Mouse (Mus musculus) G1E (cell line): ENCODE results near the gene Dirc2. TPM values are rescaled to one million over a fixed set of nuclear protein-coding genes. Genes with fewer than 3 reads are reported as not detected.
A peak's percentile ranks its signal among the peaks of the same experiment; 100 is the strongest.

Experiments
- ATAC-seq: 2 replicates; pipeline ENCODE4 v1.8.0; 2016; ENCODE audit warnings: mild to moderate bottlenecking; ENCODE audit not compliant: insufficient number of reproducible peaks, poor library complexity, low FRiP score, severe bottlenecking; ENCODE audit errors: extremely low read depth
- DNase-seq: peaks from one replicate; pipeline ENCODE4 v3.0.0; 2012; ENCODE audit warnings: low spot score
- H3K27me3 ChIP-seq: 2 replicates; pipeline ENCODE4 v1.6.1; 2012; ENCODE audit warnings: mild to moderate bottlenecking, low read length, inconsistent platforms; ENCODE audit not compliant: insufficient read depth
- H3K36me3 ChIP-seq: replicated peaks from 2 replicates; pipeline ENCODE3; 2012; ENCODE audit warnings: mild to moderate bottlenecking, inconsistent platforms
- H3K4me1 ChIP-seq: 2 replicates; pipeline ENCODE4 v1.6.1; 2012; ENCODE audit warnings: low read depth, low read length, inconsistent platforms, mixed read lengths; ENCODE audit not compliant: insufficient read depth
- H3K4me3 ChIP-seq: 2 replicates; pipeline ENCODE4 v1.5.1; 2012; ENCODE audit warnings: low read depth, mild to moderate bottlenecking, inconsistent platforms, low read length, moderate library complexity, mixed read lengths
- H3K9me3 ChIP-seq: replicated peaks from 2 replicates; pipeline ENCODE4 v1.6.1; 2012; ENCODE audit warnings: inconsistent platforms
- CTCF ChIP-seq: IDR thresholded peaks from 2 replicates; pipeline ENCODE4 v1.5.1; 2012; ENCODE audit warnings: low read depth, low read length, inconsistent platforms, mixed read lengths
- GATA1 ChIP-seq: IDR thresholded peaks from 2 replicates; pipeline ENCODE4 v1.6.1; 2012; ENCODE audit warnings: borderline replicate concordance, low read length, inconsistent platforms, mixed read lengths
- GATA2 ChIP-seq: IDR thresholded peaks from 2 replicates; pipeline ENCODE4 v1.6.1; 2012; ENCODE audit warnings: low read depth, low read length, inconsistent platforms, borderline replicate concordance
- POLR2AphosphoS5 ChIP-seq: IDR thresholded peaks from 2 replicates; pipeline ENCODE4 v1.6.1; 2012; ENCODE audit warnings: low read depth, low read length, inconsistent platforms; ENCODE audit not compliant: insufficient replicate concordance
- TAL1 ChIP-seq: conservative IDR thresholded peaks from 2 replicates; pipeline ENCODE4 v1.6.1; 2012; ENCODE audit warnings: low read depth, low read length, inconsistent platforms, mixed read lengths
- polyA plus RNA-seq: library from polyadenylated mRNA; stranded (reverse); fragments of >175 nt; gene quantifications from 2 replicates; pipeline ENCODE4 v1.2.3, GENCODE M21; 2012
- total RNA-seq, 2 experiments: library from RNA; stranded (forward) in 1 of 2; stranded (reverse) in 1 of 2; fragments of 200-1000 nt in 1 of 2; fragments of >200 nt in 1 of 2; fragmentation: Nextera tagmentation in 1 of 2; gene quantifications; 2 replicates each; pipeline ENCODE4 v1.2.3; 2014 to 2017

Gene Dirc2
- total and polyA plus RNA-seq, 3 experiments = 3.3 to 23.5 (median 14.2) TPM

GRCm38 (mm10) chr16:35759401-35759800, 9.8 kb downstream of the Dirc2 start:
- no peak for DNase-seq

DNA sequence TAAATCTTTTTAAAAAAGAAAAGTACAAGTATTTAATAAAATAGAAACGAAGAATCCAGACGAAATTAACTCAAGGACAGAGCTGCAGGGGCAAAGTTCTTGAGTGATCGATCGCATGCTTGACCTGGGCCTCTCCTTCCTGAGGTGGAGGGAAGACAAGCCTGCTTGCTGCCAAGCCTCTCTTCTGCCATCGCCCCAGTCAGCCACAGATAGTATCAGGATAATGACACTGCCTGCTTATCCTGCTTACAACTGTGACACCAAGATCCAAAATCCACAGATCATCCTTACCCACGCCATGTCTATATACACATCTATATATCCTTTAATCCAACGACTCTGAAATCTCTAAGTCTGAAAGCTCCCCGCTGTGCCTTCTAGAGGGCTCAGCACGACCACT, 12.5 kb downstream of the Dirc2 start:
- ATAC-seq (peak; percentile 61; the same call in 1 of the 2 replicates), DNase-seq (no peak)
- Histone ChIP-seq H3K36me3 (peaks cover 10% of the 10 kb centered on the region), H3K27me3 (no peaks in the 10 kb centered on the region), H3K9me3 (no peaks in the 10 kb centered on the region), H3K4me3 (peak overlapping the region; percentile 46; the same call in 1 of the 2 replicates), H3K4me1 (peaks cover 56% of the 10 kb centered on the region)
- TF ChIP-seq CTCF (no peak), GATA2 (no peak), GATA1 (no peak), POLR2AphosphoS5 (no peak), TAL1 (no peak)

More at GRCm38 (mm10) chr16:35759401-35759800, 9.8 kb downstream of the Dirc2 start:
- peaks cover 8% of the 10 kb centered on the region for H3K36me3 ChIP-seq
- TF ChIP-seq CTCF (no peak), GATA1 (no peak), TAL1 (no peak)
- H3K9me3 ChIP-seq = no peaks in the 10 kb centered on the region
- no peak for ATAC-seq
- H3K27me3 ChIP-seq = no peaks in the 10 kb centered on the region
- peaks cover 77% of the 10 kb centered on the region for H3K4me1 ChIP-seq
- H3K4me3 ChIP-seq = no peak overlapping the region

DNA sequence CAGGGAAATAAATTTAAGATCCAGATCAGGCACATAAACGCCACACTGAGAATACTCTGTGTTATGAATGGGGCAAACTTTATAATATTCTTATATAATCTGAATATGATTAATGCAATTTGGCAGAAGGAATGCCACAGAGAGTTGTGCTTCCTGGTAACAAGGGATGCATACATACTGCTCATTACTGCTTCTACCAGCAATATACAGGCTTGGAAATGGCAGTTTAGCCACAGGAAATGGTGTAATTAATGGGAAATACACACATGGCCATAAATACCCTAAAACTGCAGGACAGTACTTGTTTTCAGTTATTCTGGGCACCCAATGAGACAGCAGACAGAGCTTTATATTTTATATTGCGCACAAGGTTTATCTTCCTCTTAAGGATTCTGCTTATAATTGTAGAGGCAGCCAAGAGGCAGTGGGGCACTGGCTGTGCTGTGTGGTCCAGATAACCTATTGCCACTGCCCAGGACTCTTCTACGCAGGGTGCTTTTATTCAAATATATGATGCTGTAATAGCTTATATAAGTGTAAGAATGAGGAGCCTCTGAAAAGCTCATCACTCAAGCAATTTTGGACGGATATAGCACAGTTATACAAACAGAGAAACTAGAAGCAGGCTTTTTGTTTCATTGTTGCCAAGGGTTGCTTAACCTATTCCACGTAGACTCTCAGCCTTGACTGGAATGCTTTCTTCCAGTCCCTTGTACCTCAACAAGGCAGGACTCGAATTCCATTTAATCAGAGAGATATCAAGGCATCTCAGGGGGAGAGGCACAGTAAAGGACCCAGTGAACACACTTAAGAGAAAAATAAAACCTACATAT, 13.4 kb downstream of the Dirc2 start:
- Histone ChIP-seq H3K27me3 (no peaks in the 10 kb centered on the region), H3K4me3 (peak overlapping the region; percentile 30; the same call in 1 of the 2 replicates), H3K9me3 (no peaks in the 10 kb centered on the region), H3K36me3 (peaks cover 12% of the 10 kb centered on the region), H3K4me1 (peaks cover 50% of the 10 kb centered on the region)
- no peak for DNase-seq
- TF ChIP-seq POLR2AphosphoS5 = no peak
- TF ChIP-seq TAL1 = no peak
- TF ChIP-seq CTCF = no peak
- no peak for TF ChIP-seq GATA1
- peak; percentile 41; the same call in 1 of the 2 replicates for ATAC-seq

DNA sequence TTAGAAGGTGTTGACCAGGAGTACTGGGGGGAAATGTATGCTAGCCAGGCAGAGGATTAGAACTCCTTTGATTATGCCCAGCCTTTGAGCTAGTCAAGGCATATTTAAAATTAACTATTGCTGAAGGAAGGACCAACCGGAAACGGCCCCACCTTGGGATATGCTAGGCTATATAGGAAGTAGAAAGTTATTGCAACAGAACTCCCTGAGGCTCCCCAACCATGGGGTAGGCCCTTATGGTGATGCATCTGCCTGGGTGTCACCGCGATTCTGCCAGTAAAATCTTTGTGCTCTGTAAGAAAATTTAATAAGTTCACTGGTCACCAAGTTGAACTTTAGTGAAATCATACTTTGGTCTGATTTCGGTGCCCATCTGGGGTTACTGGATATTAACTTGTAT, 15.2 kb downstream of the Dirc2 start:
- no peak for ATAC-seq
- TF ChIP-seq GATA1 (no peak), TAL1 (no peak), POLR2AphosphoS5 (no peak), CTCF (no peak), GATA2 (no peak)
- H3K4me1 ChIP-seq = peaks cover 35% of the 10 kb centered on the region
- DNase-seq = no peak
- peaks cover 21% of the 10 kb centered on the region for H3K36me3 ChIP-seq
- no peaks in the 10 kb centered on the region for H3K9me3 ChIP-seq
- H3K27me3 ChIP-seq = no peaks in the 10 kb centered on the region
- no peak overlapping the region for H3K4me3 ChIP-seq

- ATAC-seq (no peak), DNase-seq (no peak)
- H3K27me3 ChIP-seq = no peaks in the 10 kb centered on the region
- no peak overlapping the region for H3K4me3 ChIP-seq
- no peak for TF ChIP-seq POLR2AphosphoS5
- TF ChIP-seq GATA2 = no peak
- no peak for TF ChIP-seq GATA1
- no peak for TF ChIP-seq TAL1
- TF ChIP-seq CTCF = no peak
- H3K4me1 ChIP-seq = peaks cover 26% of the 10 kb centered on the region
- H3K36me3 ChIP-seq = peaks cover 35% of the 10 kb centered on the region
- H3K9me3 ChIP-seq = no peaks in the 10 kb centered on the region
These were observed 17.3 kb downstream of the Dirc2 start for GRCm38 (mm10) chr16:35751841-35752240.

DNA sequence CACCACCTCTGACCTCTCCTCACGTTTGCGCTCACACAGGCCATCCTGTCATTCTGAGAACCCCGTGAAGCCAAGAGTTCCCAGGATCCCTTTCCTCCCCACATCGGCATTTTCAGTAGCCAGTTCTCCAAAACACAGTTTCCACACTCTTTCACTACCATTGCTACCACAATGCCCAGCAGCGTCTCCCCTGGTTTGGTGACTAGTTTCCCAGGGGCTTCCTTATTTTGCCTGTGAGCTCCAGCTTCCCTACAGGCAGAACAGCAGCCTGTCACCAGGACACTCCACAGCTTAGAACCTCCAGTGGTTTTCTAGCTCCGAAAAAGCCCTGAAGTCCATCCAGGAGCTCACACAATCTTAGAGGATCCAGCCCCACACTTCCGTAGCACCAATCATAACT, 19.8 kb downstream of the Dirc2 start:
- ATAC-seq = no peak
- H3K27me3 ChIP-seq = no peaks in the 10 kb centered on the region
- H3K4me1 ChIP-seq = peaks cover 7% of the 10 kb centered on the region; the same call in 1 of the 2 replicates
- peaks cover 53% of the 10 kb centered on the region for H3K36me3 ChIP-seq
- no peak for DNase-seq
- H3K9me3 ChIP-seq = no peaks in the 10 kb centered on the region
- TF ChIP-seq POLR2AphosphoS5 (no peak), CTCF (no peak), GATA1 (no peak), TAL1 (no peak), GATA2 (no peak)
- H3K4me3 ChIP-seq = no peak overlapping the region
